Mouse (Mus musculus): Measurements from ENCODE around the gene Galnt2.

GRCm38 (mm10) chr8:124314803-124315202 is 83.6 kb downstream of the Galnt2 start:
- peak; percentile 42 for TF ChIP-seq CTCF (IDR thresholded peaks at IDR 0.05; ENCODE audit: insufficient read depth, low read length)
- TF ChIP-seq POLR2A (IDR thresholded peaks at IDR 0.05; ENCODE audit: borderline replicate concordance, extremely low read depth, low read depth, low read length) = no peak
